Mouse (Mus musculus) lung, postnatal 25 days (tissue): ENCODE measurements at regions not wholly inside any gene's neighbourhood (a gene's known extent, or its start where the extent isn't known, plus 50 kb on each side); places are given as distances from the start of the nearest gene placed in this dataset.

Experiments used
- DNase-seq: peaks from one replicate; pipeline ENCODE4 v3.0.0; 2022; ENCODE audit warnings: low spot score

- no peak for DNase-seq
Measured at GRCm38 (mm10) chr8:92518486-92518885, 155.6 kb upstream of the Irx6 start.

DNA sequence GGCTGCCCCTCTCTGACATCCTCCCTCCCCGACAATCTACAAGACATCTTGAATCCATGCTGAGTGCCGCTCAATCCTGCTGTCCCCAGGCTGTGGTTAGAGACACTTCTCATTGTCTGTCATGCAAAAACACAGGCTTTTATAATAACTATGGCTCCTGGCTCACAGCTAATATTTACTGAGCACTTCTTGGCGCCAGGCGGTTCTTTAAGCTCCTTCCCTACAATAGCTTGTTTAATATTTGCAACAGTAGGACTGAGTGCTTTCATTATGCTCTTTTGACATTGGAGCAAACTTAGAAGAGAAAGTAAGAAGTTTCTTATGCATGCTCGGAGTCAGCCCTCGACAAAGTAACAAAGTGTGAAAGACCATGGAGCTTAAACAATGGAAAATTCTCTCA, 151.6 kb upstream of the Irx6 start:
- peak; percentile 5 for DNase-seq

DNA sequence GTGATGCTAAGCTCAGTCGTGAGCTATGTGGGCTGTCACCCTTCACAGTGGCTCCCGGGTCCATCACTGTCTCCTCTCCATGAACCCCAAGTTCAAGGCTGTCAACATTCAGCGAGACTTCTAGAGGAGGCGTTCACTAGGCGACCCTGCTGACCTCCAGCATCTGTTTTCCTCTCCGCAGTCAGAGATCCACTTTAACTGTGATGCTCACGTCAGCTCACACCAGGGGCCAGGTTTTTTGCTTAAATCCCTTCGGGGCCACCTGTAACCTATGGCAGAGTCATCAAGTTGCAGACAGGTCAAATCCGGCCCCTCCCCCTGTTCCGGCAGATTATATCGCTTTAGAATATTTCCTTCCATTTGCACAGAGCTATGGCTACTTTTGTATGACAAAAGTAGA, 144.3 kb upstream of the Irx6 start:
- no peak for DNase-seq

- no peak for DNase-seq
Measured at GRCm38 (mm10) chr8:92540636-92541035, 133.5 kb upstream of the Irx6 start.

- DNase-seq, result no peak
Measured at GRCm38 (mm10) chr8:92545347-92546059, 128.6 kb upstream of the Irx6 start.

GRCm38 (mm10) chr8:92555140-92555539, 118.9 kb upstream of the Irx6 start:
- no peak for DNase-seq

- DNase-seq, result no peak
Measured at GRCm38 (mm10) chr8:92555631-92556030, 118.5 kb upstream of the Irx6 start.

- DNase-seq, result no peak
Measured at GRCm38 (mm10) chr8:92562471-92562870, 111.6 kb upstream of the Irx6 start.

- no peak for DNase-seq
Measured at GRCm38 (mm10) chr8:92562962-92563361, 111.1 kb upstream of the Irx6 start.

- no peak for DNase-seq
Measured at GRCm38 (mm10) chr8:92569650-92570049, 104.4 kb upstream of the Irx6 start.

GRCm38 (mm10) chr8:92579446-92579845, 94.6 kb upstream of the Irx6 start:
- peak; percentile 4 for DNase-seq

DNA sequence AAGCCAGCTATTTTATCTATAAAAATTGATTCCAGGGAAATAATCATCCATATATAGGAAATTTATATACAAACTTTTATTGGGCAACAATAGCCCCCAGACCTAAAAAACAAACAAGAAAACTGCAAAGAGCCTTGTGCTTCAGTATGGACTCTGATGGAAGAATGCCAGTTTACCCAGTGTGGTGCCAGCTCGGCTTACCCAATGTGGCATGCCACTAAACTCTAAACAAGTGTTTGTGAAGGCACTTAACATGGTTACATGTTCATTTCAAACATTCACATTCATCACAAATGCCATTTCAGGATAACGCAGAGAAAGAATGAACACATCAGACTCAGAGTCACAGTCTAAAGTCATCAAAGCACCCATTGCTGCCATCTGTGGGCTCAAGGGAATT, 93.0 kb upstream of the Irx6 start:
- peak; percentile 39 for DNase-seq

DNA sequence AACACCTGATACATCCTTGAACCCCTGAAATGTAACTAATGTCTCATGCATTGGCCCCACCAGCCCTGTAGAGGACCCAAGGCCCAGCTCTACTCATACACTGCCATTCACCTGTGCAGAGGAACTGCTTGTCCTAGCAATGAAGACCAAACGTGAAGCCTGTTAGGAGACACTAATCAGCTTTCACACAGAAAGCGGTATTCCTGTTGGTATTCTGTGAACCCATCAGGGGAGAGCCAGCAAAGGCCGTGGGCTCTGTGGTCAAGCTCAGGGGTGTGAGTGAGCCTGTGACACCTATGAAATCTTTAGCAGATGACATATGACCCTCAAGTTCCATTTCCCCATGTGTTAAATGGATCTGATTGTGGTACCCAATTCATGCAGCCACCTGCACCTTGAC, 73.3 kb upstream of the Irx6 start:
- DNase-seq, result no peak

GRCm38 (mm10) chr8:92602973-92603372, 71.1 kb upstream of the Irx6 start:
- no peak for DNase-seq

- DNase-seq, result no peak
Measured at GRCm38 (mm10) chr8:92605631-92606030, 68.5 kb upstream of the Irx6 start.

DNA sequence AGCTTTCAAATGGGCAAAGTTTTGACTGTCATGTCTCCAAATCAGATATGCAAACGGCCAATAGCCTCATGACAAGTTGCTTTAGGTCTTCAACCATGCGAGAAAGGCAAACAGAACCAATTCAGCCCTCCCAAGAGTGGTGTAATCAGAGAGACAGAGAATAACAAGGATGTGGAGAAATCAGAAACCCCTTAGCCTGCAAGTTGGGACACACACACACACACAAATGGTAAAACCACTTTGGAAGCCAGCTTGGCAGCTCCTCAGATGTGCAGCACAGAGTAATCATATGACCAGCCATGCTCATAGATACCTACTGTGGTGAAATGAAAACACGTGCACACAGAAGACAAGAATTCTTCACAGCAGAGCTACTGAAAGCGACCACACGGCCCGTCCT, 66.5 kb upstream of the Irx6 start:
- DNase-seq, result no peak

DNA sequence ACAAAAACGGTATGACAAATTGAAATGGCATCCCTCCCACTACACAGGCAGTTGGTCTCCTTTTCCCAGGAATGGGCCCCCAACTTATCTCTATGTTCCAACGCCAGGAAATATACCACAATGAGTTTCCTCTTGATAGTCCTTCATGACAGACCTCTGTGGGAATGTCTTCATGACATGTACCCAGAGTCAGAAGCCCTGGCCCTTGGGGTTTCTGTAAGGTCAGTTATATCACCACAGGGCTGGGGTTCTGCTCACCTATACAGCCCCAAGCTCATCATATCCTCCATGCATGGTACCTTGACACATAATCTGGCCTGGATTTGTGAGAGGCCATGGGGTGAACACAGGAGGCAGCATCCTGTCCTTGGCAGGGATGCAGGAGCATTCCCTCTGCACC, 64.2 kb upstream of the Irx6 start:
- DNase-seq, result no peak

GRCm38 (mm10) chr8:92610487-92611059, 63.5 kb upstream of the Irx6 start:
- DNase-seq, result no peak

- DNase-seq, result peak; percentile 14
Measured at GRCm38 (mm10) chr8:92613486-92613885, 60.6 kb upstream of the Irx6 start.

DNA sequence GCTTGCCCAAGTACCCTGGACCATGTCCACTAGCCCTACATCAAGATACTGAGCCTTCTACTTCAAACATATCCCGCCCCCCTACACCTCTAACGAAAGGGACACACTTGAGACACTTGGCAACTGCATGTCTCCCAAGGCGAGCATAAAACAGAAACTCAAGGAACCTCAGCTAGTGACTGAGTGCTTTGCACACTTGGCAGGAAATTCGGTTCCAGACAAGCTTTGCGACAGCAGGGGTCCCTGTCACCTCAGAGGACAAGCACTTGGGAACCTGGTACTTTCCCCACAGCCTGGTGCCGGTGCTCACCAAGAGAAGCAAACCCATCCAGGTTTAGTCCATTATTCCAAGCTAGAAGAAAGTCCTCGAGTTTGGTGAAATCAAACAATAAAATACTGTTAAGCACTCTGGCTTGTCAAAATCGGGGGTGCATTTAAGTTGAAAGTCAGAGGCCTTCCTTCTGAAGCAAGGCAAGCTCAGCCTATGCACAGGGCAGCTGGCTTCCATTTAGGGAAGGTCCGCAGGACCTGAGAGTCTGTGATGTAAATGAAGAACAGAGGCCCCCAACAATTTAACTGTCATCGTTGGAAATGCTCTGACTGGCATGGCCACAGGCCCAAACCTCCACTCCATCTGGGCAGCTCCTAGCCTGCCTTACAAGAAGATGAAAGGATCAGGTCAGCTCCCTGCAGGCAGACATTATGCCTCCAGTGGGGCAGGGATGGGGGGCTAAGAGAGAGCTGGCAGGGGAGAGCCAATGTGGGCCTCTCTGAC, 57.6 kb upstream of the Irx6 start:
- DNase-seq, result no peak

- peak; percentile 39 for DNase-seq
Measured at GRCm38 (mm10) chr8:92618281-92618680, 55.8 kb upstream of the Irx6 start.
